Mouse (Mus musculus): ENCODE measurements around the gene Etnk2.

Gene Etnk2

DNA sequence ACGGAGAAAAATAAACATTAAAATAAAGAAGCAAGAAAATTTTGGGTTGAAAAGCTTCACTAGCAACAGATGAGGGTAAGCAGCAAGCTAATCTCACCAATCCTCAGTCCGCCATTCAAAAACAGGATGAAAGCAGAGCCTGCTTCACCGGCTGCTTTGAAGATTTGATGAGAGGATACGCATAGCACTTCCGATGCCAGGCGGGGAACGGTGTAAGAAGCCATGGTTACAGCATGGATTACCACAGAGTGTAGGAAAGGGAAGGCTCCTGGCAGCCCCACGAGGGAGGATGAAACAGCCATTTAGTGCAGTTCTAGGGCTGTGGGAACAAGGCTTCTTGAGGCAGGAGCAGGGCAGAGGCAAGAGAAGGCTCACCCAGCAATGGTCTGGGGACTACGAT is 11.6 kb upstream of the Etnk2 start:
- no peak for DNase-seq (ENCODE audit: low spot score in 2 of 2)

DNA sequence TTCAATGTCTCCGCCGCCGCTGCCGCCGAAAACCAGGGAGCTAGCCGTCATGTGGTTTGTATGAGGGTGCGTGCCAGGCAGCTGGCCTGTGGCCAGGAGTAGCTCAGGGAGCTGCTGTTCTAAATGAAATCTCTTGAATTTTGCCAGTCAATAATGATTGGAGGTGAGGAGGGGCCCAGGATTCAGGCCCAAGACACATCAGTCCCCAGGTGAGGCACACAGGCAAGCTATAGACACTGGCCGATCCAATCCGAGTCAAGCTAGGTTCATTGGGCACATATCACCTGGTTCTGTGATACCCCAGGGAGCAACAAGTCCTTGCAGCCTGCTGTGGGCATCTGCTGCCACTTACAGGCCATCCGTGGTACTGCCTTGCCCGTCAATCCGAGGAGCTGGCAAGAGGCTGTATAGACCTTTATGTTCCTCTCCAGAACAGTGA is 10.0 kb upstream of the Etnk2 start:
- peak; percentile 71 to 81 for DNase-seq (ENCODE audit: low spot score in 2 of 2)

DNA sequence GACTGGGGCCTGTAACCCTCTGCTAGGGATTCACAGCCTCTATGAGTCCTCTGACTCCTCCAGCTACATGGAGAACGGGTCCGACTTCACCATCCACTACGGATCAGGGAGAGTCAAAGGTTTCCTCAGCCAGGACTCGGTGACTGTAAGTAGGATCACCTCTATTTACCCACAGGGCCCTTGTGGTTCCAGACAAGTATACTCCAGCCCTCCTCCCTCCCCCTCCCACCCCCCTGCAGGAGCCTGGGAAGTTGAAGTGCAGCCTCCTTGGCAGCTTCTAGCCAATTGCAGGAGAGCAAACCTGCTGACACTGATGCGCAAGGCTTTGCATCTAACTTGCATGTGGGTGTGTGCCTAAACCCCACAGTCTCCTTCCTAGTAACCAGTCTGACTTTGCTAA is 7.9 kb upstream of the Etnk2 start:
- DNase-seq (ENCODE audit: low spot score in 2 of 2), result no peak

GRCm38 (mm10) chr1:133355912-133356311 is 7.5 kb upstream of the Etnk2 start:
- no peak for DNase-seq (ENCODE audit: low spot score in 2 of 2)

DNA sequence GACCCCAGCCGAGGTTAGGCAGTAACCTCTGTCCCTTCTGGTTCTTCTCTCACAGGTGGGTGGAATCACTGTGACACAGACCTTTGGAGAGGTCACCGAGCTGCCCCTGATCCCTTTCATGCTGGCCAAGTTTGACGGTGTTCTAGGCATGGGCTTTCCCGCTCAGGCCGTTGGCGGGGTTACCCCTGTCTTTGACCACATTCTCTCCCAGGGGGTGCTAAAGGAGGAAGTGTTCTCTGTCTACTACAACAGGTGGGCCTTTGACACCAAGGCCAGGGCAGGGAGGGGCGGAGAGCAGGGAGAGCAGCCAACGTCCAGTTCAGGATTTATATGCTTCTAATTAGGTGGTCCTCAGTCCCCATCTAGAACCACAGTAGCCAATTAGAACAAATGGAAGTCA is 7.0 kb upstream of the Etnk2 start:
- DNase-seq (ENCODE audit: low spot score in 2 of 2), result no peak

- DNase-seq (ENCODE audit: low spot score in 2 of 2), result no peak
Observed at GRCm38 (mm10) chr1:133361006-133361405, 2.4 kb upstream of the Etnk2 start.

- DNase-seq (ENCODE audit: low spot score in 2 of 2), result no peak
Observed at GRCm38 (mm10) chr1:133362103-133362502, 1.3 kb upstream of the Etnk2 start.

GRCm38 (mm10) chr1:133364022-133364630 is 754 bp downstream of the Etnk2 start:
- no peak for DNase-seq (ENCODE audit: low spot score in 2 of 2)

GRCm38 (mm10) chr1:133364890-133365289 is 1.5 kb downstream of the Etnk2 start:
- DNase-seq (ENCODE audit: low spot score in 2 of 2), result no peak

DNA sequence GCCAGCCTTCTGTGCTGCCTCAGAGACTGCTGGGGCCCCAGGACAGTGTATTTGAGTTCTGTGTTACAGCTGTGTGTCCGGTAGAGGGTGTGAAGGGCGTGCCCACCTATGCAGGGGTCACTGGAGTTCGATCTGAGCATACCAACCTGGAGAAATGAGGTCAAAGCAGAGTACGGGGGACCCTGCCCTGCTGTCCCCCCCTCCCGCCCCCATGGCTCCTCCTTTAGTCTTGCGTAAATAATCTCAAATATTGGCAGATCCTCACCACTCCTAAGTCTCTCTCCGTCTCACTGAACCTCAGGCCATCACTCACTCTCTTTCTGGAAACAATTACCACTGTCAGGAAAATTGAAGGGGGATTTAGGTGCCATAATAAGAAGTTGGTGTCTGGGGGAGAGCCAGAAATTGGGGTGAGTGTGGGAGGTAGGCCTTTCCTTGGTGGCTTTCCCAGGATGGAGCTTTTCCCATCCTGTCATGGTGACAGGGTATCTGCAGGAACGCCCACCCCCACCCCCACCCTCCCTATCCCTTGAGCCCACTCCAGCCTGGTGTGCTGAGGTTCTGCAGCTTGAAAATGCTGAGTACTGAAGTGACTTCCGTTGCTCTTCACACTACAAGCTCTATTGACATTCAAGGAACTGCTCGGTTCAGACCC is 3.7 kb downstream of the Etnk2 start:
- no peak for DNase-seq (ENCODE audit: low spot score in 2 of 2)

DNA sequence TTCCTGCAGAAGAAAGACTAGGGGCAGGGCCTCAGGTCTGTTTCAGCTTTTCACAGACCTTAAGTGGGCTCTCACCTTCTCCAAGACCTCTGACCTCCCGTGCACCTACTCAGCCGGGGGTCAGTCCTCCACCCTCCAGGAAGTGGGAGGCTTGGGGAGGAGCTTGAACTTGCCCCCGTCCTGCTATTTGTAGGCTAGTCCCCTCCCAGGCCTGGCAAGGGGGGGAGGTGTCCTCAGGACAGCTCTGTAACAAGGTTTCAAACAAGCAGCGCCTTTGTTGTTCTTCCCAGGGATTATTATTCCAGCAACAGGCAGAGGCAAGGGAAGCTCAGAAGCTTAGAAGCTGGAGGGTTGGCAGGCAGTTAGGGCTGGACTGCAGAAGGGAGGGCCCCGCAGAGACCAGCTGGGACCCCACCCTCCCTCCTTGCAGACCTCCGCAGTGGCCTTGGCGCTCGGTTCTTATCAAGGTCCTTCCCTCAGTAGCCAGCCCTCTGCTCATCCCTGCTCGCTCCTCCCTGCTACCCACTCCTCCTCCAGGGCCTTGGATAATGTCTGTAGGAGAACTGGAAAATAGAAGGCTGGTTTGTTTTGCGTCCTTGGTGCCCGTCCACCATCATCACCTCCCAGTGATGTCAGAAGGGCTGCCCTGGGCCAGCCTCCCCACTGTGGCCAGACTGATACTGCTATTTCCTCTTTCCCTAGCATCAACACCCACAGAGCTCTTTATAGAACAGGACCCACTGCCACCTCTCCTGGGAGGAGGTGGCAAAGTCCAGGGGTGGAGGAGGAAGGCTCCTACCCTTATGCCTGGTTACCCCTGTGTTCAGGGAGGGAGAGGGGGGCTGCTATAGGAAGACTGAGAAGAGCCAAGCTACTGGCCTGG is 4.5 kb downstream of the Etnk2 start:
- DNase-seq (ENCODE audit: low spot score in 2 of 2), result no peak

- DNase-seq (ENCODE audit: low spot score in 2 of 2), result no peak
Observed at GRCm38 (mm10) chr1:133368644-133369043, 5.3 kb downstream of the Etnk2 start.

DNA sequence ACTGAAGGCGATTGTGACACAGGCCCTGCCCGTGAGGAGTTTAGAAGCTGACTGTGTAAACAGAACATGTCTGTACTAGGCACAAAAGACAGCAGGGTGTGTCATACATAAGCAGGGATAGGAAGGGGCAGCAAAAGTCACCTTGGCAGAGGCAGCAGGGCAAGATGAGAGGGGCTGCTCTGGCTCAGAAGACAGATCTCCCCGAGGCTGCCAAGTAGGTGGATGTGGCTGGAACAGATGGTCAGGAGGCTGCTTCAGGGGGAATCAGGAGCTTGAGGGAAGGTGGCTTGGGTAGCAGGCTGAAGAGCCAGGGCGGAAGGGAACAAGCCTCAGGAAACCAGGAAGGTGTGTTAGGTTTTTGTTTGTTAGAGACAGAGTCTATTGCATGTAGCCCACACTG is 7.0 kb downstream of the Etnk2 start:
- no peak for DNase-seq (ENCODE audit: low spot score in 2 of 2)

DNA sequence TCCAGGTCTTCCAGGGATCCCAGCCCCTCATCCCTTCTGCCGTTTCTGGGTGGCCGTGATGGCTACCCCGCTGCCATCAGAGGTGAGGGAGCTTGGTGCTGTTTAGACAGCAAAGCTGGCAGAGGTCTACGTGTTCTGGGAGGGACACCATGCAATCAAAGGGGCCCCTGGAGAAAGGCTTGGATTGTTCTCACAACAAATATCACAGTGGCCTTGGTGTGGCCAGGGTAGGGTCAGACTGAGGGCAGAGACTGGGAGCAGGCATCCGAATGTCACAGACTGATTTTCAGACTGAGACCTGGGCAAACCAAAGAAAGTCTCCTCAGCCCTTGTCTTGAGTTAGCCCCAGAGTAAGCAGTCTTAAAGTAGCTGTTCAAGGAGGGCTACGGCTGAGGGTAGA is 8.1 kb downstream of the Etnk2 start:
- no peak for DNase-seq (ENCODE audit: low spot score in 2 of 2)

DNA sequence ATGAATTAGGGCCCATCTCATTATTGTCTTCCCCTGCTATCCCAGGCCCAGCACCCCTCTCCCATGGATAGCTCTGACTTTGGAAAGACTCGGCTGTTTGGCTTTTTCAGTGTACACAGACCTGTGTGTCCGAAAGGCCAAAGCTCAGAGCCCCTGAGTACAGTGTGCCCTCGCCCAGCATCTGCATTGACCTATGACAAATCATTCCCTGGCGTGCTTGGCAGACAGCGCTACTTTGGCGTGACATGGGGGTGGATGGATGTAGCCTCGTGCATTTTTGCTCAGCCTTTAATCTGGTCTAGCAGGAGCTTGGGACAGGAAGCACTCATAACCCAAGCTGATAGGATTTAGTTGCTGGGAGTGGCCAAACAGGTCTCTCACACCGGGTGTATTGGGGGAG is 8.7 kb downstream of the Etnk2 start:
- DNase-seq (ENCODE audit: low spot score in 2 of 2), result no peak

DNA sequence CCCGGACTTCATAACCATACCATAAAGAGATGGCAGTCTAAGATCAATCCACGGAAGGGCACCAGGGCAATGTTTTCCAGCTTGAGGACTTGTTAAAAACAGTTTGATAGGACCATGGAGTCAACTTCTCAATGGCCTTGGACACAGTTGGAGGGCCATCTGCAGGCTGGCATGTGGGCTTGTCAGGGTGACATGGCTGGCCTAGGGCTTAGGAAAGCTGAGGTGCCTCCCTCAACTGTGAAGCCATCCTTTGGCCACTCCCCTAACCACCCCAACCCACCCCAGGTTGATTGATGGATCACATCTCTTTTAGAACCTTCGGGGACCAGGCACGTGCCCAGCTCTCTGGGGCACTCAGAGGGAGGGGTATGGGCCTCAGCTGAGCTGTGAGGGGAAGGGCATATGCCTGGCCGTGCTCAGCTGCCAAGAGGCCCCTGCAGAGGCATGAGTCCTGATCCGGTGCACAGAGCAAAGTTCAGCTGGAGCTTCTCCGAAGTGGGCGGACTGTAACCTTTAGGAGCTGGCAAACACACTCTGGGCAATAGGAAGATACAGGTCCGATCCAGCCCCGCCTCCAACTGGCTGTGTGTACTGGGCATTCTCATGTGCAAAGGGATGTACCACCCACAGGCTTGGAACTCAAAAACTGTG is 12.4 kb downstream of the Etnk2 start:
- DNase-seq (ENCODE audit: low spot score in 2 of 2), result no peak

GRCm38 (mm10) chr1:133377547-133377946 is 14.2 kb downstream of the Etnk2 start:
- DNase-seq (ENCODE audit: low spot score in 2 of 2), result no peak

DNA sequence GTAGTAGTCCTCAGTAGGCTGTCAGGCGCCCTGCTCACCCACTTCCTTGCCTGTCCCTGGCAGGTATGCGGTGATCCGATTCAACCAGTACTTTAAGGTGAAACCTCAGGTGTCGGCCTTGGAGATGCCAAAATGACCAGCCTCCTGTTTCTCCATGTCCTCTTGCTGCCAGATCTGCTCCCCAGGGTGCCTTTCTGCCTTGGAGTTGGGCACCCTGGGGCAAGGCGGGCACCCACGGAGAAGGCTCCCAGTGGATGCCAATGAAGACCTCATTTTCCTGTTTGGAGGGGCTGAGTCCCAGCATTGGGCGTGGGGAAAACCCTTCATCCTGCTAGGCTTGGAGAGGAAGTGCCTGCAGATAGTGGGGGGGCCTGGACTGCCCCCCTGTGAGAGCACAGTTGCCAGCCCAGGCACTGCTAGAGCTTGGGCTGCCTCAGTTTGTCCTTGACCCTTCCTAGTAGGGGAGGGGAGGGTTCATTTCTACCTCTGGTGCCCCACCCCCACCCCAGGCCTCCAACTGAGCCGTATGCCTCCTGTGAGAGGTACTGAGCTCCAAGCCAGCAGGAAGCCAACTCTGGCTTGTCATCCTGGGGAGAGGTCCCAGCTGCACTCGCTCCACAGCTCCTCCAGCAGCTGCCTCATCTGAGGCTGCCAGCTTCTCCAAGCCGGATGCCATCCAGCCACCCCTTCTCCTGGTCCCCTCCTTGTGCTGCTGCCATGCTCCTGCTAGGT is 16.0 kb downstream of the Etnk2 start:
- no peak for DNase-seq (ENCODE audit: low spot score in 2 of 2)

- no peak for DNase-seq (ENCODE audit: low spot score in 2 of 2)
Observed at GRCm38 (mm10) chr1:133379986-133380320, 16.6 kb downstream of the Etnk2 start.

DNA sequence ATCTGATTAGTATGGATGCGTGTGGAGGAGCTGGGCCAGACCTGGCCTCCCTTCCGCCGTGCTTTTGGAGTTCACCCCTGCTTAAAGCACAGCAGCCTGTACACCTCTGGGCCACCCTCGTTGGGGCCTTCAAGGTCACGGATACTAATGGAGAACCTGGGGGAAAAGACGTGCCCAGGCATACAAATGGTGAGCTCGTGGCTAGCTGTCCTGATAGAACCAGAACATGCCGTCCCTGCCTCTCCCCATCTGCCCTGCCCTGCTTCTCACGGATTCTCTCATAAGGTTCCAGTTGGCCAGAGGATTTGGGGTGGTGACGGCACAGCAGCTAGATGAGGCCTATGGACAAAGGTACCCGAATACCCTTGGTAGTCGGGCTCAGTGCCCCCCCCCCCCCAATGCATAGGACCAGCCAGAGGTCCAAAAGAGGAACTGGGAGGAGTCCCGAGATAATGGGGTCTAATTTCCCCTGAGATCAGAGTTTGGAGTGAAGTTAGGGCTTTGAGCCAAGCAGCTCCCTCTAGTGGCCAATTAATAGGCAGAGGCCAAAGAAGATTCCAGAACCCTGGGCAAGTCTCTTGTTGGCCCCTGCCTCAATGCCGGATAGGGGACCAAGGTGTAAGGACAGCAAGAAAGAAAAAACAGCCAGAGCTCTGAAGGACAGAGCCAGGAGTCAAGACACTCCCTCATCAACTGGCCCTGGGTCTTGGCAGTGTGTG is 17.1 kb downstream of the Etnk2 start:
- DNase-seq (ENCODE audit: low spot score in 2 of 2), result no peak

DNA sequence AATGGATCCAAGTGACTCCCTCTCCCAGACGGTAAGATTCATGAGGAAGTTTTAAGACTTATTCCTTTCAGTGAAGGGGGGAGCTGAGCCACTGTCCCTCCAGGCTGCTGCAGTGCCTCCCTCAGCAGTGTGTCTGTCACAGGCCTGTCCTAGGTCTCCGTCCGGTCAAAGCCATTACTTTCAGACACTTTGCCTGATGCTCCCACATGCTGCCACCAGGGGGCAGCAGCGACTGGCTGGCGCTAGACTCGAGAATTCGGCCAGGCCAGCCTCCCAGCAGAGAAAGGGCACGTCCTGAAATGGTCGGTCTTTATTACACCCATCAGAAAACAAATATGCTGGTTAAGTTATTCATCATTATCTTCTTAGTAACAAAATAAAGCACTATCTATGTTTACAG is 18.6 kb downstream of the Etnk2 start:
- DNase-seq (ENCODE audit: low spot score in 2 of 2), result no peak
